Mouse (Mus musculus): ENCODE measurements around the gene Gbp2b. TPM values are rescaled to one million over a fixed set of nuclear protein-coding genes. Genes with fewer than 3 reads are reported as not detected.
"Not testable (repeated sequence)": the region's sequence is repeated elsewhere in the genome, so short reads cannot be mapped to it uniquely, and the experiment has no call there.

Gbp2b gene
- polyA plus RNA-seq, 1 experiment from 2014 or later = not detected

DNA sequence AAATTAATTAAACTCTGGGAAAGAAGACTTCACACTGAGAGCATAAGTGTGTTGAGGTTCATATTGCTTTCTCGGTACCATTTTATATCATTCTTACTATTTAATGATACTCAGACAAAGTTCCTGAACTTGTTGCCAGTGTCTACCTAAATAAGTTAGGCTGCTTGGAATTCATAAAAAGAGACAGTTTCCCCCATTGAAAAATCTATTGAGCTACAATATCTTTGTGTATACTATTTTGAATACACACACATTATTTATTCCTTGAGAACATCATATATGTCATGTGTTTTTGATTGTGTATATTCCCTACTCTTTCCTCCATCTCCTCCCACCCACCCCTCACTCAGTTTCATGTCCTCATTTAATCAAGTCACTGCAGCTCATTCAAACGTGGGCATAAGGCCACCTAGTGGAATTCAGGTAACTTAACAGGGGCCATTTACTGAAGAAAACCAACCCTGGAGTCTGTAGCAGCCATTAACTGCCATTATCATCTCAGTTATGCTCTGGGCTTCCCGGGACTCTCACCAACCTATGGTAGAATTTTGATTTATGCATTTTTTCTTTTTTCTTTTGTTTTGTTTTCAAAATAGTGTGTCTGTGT is 26.4 kb downstream of the Gbp2b start:
- Histone ChIP-seq H3K4me1 (replicated peaks) (peaks cover 13% of the 10 kb centered on the region; the same call in 1 of the 2 replicates), H3K9ac (no peak overlapping the region), H3K4me2 (peak overlapping the region; percentile 56), H3K36me3 (no peaks in the 10 kb centered on the region), H3K4me3 (peak overlapping the region; percentile 35), H3K9me3 (replicated peaks) (no peaks in the 10 kb centered on the region), H3K27me3 (replicated peaks) (no peaks in the 10 kb centered on the region), H3K27ac (ENCODE audit: poor library complexity, severe bottlenecking) (no peak overlapping the region)
- ATAC-seq (ENCODE audit: insufficient number of reproducible peaks, low FRiP score) = no peak
- 50% methylated on average over 3 of the region's 3 CpGs for WGBS

DNA sequence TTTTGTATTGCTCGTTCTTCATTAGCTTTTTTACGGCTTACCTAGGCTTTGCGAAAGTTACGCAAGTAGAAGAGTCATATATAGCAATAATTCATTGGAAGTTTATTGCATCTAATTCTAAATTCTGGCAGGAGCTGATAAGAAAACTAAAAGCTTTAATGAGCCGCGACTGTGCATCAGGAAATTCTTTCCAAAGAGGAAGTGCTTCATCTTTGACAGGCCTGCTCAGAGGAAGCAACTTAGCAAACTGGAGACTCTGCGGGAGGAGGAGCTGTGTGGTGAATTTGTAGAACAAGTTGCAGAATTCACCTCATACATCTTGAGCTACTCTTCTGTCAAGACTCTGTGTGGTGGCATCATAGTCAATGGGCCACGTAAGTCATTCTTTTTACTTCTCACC is 35.7 kb downstream of the Gbp2b start:
- no peaks in the 10 kb centered on the region for H3K36me3 ChIP-seq
- H3K9me3 ChIP-seq (replicated peaks) = no peaks in the 10 kb centered on the region
- H3K27me3 ChIP-seq (replicated peaks) = no peaks in the 10 kb centered on the region
- no peak overlapping the region for H3K9ac ChIP-seq
- WGBS = 74% methylated on average over 8 of the region's 8 CpGs
- H3K4me1 ChIP-seq (replicated peaks) = no peaks in the 10 kb centered on the region
- H3K4me3 ChIP-seq = no peak overlapping the region
- no peak for ATAC-seq (ENCODE audit: insufficient number of reproducible peaks, low FRiP score)
- no peak overlapping the region for H3K4me2 ChIP-seq
- H3K27ac ChIP-seq (ENCODE audit: poor library complexity, severe bottlenecking) = no peak overlapping the region

DNA sequence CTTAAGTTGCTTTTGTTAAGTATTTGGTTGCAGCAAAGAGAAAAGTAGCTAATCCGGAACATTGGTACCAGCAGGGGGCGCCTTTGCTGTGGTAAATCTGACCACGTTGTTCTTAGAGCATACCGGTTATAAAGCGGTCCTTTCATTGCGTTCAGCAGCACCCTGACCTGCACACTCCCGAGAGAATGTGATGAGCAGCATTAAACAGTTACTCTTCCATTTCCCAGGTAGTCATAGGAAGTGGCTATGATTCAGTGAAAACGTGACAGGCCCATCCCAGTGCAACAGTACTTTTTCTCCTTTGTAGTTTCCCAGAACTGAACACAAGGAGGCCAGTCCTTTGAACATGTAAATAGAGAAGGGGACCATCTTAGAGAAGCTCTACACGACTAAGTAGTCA is 45.6 kb downstream of the Gbp2b start:
- no peak for ATAC-seq (ENCODE audit: insufficient number of reproducible peaks, low FRiP score)
- Histone ChIP-seq H3K27me3 (replicated peaks) (no peaks in the 10 kb centered on the region; the same call in 1 of the 2 replicates), H3K36me3 (no peaks in the 10 kb centered on the region), H3K4me1 (replicated peaks) (peaks cover 4% of the 10 kb centered on the region; the same call in 1 of the 2 replicates), H3K27ac (ENCODE audit: poor library complexity, severe bottlenecking) (no peak overlapping the region), H3K4me2 (peak overlapping the region; percentile 45; the same call in 1 of the 2 replicates), H3K9me3 (replicated peaks) (no peaks in the 10 kb centered on the region), H3K9ac (no peak overlapping the region), H3K4me3 (no peak overlapping the region)
- 9% methylated on average over 9 of the region's 9 CpGs for WGBS

DNA sequence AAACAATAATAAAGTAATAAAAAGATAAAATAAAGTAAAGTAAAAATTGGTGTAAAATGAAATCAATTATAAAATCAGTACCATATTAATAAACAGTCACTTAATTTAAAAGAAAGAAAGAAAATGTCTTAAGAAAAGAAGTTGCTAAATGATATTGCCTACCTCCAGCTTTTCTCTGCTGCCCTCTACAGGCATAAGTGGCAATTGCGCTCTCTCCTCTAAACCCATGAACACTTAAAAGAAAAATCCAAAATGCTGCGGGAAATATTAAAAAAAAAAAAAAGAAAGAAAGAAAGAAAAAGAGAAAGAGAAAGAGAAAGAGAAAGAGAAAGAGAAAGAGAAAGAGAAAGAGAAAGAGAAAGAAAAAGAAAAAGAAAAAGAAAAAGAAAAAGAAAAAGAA is 51.3 kb downstream of the Gbp2b start:
- H3K4me2 ChIP-seq; H3K4me1 ChIP-seq (replicated peaks); H3K9ac ChIP-seq; H3K27me3 ChIP-seq (replicated peaks); H3K27ac ChIP-seq (ENCODE audit: poor library complexity, severe bottlenecking); H3K4me3 ChIP-seq; H3K9me3 ChIP-seq (replicated peaks); H3K36me3 ChIP-seq; ATAC-seq (ENCODE audit: insufficient number of reproducible peaks, low FRiP score): not testable (repeated sequence)
- 15% methylated on average over 2 of the region's 2 CpGs for WGBS

DNA sequence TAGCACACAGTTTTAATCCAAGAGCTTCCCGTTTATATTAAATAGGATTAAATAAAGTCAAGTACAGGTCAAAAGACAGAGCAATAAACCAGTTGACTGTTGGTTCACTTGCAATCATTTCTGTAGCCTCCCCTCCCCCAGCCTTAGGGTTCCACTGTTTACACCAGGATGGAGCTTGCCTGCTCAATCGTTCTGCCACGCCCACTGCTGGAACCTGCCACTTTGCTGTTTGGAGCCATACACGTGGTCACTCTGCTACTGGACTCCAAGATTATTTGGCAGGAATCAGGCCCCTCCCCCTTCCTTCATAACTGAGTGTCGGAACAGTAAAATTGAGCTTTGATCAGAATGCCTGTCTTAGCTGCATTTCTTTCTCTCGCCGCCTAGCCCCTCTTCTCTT is 53.2 kb downstream of the Gbp2b start:
- not testable (repeated sequence) for H3K4me3 ChIP-seq; H3K27ac ChIP-seq (ENCODE audit: poor library complexity, severe bottlenecking); H3K27me3 ChIP-seq (replicated peaks); H3K4me1 ChIP-seq (replicated peaks); H3K9ac ChIP-seq; H3K4me2 ChIP-seq; H3K36me3 ChIP-seq; ATAC-seq (ENCODE audit: insufficient number of reproducible peaks, low FRiP score); H3K9me3 ChIP-seq (replicated peaks)
- WGBS = 56% methylated on average over 7 of the region's 7 CpGs

DNA sequence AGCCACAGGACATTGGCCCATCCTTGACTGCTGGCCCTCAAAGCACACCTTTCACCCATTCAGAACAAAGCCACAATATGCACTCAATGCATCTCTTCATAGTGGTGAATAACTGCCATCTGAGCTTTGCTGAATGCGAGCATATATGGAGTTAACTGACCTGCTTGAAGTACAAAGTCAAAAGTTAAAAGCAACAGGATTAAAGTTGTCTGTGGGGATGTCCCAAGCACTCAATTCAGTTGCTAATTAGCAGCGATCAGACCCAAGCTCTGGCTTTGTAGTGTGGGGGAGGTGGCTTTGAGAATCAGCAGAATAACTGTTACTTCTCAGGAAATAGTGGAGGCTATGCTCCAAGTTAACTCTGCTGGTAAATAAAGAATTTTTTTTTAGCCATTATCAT is 55.6 kb downstream of the Gbp2b start:
- no peaks in the 10 kb centered on the region for H3K4me1 ChIP-seq (replicated peaks)
- no peak overlapping the region for H3K27ac ChIP-seq (ENCODE audit: poor library complexity, severe bottlenecking)
- H3K4me3 ChIP-seq = no peak overlapping the region
- no peak for ATAC-seq (ENCODE audit: insufficient number of reproducible peaks, low FRiP score)
- WGBS = 39% methylated on average over 2 of the region's 2 CpGs
- H3K27me3 ChIP-seq (replicated peaks) = no peaks in the 10 kb centered on the region
- H3K9me3 ChIP-seq (replicated peaks) = no peaks in the 10 kb centered on the region
- H3K9ac ChIP-seq = no peak overlapping the region
- no peaks in the 10 kb centered on the region for H3K36me3 ChIP-seq
- H3K4me2 ChIP-seq = no peak overlapping the region

DNA sequence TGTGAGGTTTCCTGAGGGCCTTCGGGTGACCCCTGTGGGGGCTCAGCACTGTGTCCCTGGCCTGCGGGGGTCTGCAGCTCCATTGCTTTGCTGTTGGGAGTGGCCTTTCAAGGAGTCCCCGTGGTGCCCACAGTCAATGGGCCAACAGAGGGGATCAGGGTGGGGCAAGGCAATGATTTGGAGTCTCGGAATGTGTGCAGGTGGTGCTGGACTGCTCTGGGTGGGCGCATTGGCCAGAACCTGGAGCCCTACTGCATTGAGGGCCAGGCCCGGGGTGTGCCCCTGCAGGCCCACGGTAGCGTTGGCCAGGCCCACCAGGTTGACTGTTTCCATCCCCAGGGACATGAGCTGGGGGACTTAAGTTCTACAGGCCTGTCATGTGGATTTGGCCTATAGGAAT is 70.1 kb downstream of the Gbp2b start:
- peaks cover 15% of the 10 kb centered on the region for H3K9me3 ChIP-seq (replicated peaks)
- no peak overlapping the region for H3K9ac ChIP-seq
- no peaks in the 10 kb centered on the region for H3K36me3 ChIP-seq
- H3K4me3 ChIP-seq = no peak overlapping the region
- no peak overlapping the region for H3K4me2 ChIP-seq
- H3K4me1 ChIP-seq (replicated peaks) = no peaks in the 10 kb centered on the region
- 89% methylated on average over 8 of the region's 8 CpGs for WGBS
- no peaks in the 10 kb centered on the region for H3K27me3 ChIP-seq (replicated peaks)
- H3K27ac ChIP-seq (ENCODE audit: poor library complexity, severe bottlenecking) = no peak overlapping the region
- ATAC-seq (ENCODE audit: insufficient number of reproducible peaks, low FRiP score) = no peak

Small RNAs within 50 kb of the gene (microRNA-seq; reads per million reads assigned to microRNA genes)
- gene Mir6381 = not detected

Other genes with a start within 250 kb of the Gbp2b start
- 218 and 224 TPM in 2 replicates for gene Pdlim5, start 199.2 kb upstream of the Gbp2b start, polyA plus RNA-seq (2016; fragmentation: Nextera tagmentation; extraction: Ambion mirVana)
- 0.06 and 0.09 TPM in 2 replicates for gene Gbp5, start 100.9 kb upstream of the Gbp2b start, polyA plus RNA-seq (2016; fragmentation: Nextera tagmentation; extraction: Ambion mirVana)
- gene Gbp7, start 64.5 kb upstream of the Gbp2b start, polyA plus RNA-seq (2016; fragmentation: Nextera tagmentation; extraction: Ambion mirVana) = 1.4 and 1.8 TPM in 2 replicates
- 1.4 and 1.7 TPM in 2 replicates for gene Gbp3, start 34.8 kb upstream of the Gbp2b start, polyA plus RNA-seq (2016; fragmentation: Nextera tagmentation; extraction: Ambion mirVana)
- 0.67 and 1.0 TPM in 2 replicates for gene Gbp2, start 25.8 kb downstream of the Gbp2b start, polyA plus RNA-seq (2016; fragmentation: Nextera tagmentation; extraction: Ambion mirVana)
- gene Kyat3, start 106.2 kb downstream of the Gbp2b start, polyA plus RNA-seq (2016; fragmentation: Nextera tagmentation; extraction: Ambion mirVana) = 8.9 and 10.4 TPM in 2 replicates
- gene Gtf2b, start 170.2 kb downstream of the Gbp2b start, polyA plus RNA-seq (2016; fragmentation: Nextera tagmentation; extraction: Ambion mirVana) = 56.6 and 58.4 TPM in 2 replicates

All from heart, embryonic 12.5 days (tissue).